Mouse (Mus musculus): ENCODE data around the gene Zfp296. TPM values are rescaled to one million over a fixed set of nuclear protein-coding genes. Genes with fewer than 3 reads are reported as not detected.
"Not testable (repeated sequence)": the region's sequence is repeated elsewhere in the genome, so short reads cannot be mapped to it uniquely, and the experiment has no call there.

Zfp296 gene
- polyA plus RNA-seq, 1 experiment from 2014 or later: 0.10 TPM

DNA sequence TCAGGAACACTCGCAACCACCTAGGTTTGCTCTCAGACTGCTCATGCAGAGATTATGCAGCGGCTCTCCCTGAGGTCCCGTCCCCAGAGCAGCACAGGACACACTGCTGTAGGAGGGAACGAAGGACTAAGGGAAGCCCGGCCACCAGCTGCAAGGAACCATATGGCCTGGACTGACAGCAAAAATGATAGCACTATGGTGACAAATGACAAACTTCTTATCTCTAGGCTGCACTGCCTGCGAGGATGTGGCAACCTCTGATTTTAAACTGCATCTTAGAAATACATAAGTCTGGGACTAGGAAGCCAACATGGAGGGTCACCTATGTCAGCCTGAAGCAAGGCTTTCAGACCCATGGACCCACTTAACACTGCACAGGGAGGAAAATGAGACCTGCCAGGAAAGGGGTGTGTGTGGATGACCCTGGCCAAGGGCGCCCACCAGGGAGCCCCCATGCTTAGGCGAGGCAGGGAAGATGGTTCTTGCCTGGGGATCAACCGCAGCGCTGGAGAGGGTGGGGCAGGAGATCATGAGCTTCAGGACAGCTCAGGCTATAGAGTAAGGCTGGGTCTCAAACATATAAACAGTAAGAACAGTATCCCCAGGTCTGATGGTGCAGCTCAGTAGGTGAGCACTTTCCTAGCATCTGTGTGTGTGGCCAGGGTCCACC is 16.1 kb downstream of the Zfp296 start:
- Histone ChIP-seq H3K4me3 (no peak overlapping the region), H3K9me3 (replicated peaks) (no peaks in the 10 kb centered on the region), H3K27me3 (ENCODE audit: low read depth, poor library complexity, severe bottlenecking) (no peaks in the 10 kb centered on the region), H3K4me1 (no peaks in the 10 kb centered on the region), H3K27ac (replicated peaks) (no peak overlapping the region), H3K36me3 (peaks cover 98% of the 10 kb centered on the region)
- DNase-seq (ENCODE audit: low spot score): no peak
- WGBS: 92% methylated on average over 10 of the region's 10 CpGs

- Histone ChIP-seq H3K9me3 (replicated peaks) (no peaks in the 10 kb centered on the region), H3K36me3 (peaks cover 73% of the 10 kb centered on the region), H3K4me1 (peaks cover 32% of the 10 kb centered on the region), H3K27me3 (ENCODE audit: low read depth, poor library complexity, severe bottlenecking) (no peaks in the 10 kb centered on the region), H3K27ac (replicated peaks) (no peak overlapping the region), H3K4me3 (no peak overlapping the region; the same call in 1 of the 2 replicates)
- DNase-seq (ENCODE audit: low spot score): no peak
- 67% methylated on average over 5 of the region's 5 CpGs for WGBS
Measured at GRCm38 (mm10) chr7:19600562-19600961, 23.5 kb downstream of the Zfp296 start.

DNA sequence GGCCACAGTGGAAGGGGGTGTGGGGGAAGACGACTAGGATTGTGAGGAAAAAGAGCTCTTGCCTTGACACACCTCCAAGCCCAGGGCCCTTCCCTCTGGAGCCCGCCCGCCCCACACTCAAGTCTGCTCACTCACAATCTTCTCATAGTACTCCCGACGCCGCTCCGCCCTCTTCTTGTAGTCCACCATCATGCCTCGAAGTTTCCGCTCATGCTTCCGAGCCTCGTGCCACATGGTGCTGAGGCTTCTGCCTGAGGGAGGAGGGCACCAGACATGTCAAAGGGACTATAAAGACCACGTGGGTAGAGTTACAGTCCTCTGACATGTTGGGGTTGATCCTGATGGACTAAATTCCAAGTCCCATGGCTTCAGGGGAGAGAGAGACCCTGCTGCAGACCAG is 26.0 kb downstream of the Zfp296 start:
- H3K4me3 ChIP-seq: peak overlapping the region; percentile 100
- 88% methylated on average over 12 of the region's 12 CpGs for WGBS

GRCm38 (mm10) chr7:19603849-19604605 is 26.9 kb downstream of the Zfp296 start, which contains the start of gene Clasrp:
Gene Clasrp (minus strand): TSS chr7:19604486.
- peak within 1 kb of the TSS; percentile 95 for H3K27ac ChIP-seq (replicated peaks)
- peak; percentile 95 for DNase-seq (ENCODE audit: low spot score)
- H3K27me3 ChIP-seq (ENCODE audit: low read depth, poor library complexity, severe bottlenecking): no peaks in the 10 kb centered on the region
- peaks cover 40% of the 10 kb centered on the region for H3K36me3 ChIP-seq
- H3K4me3 ChIP-seq: peak within 1 kb of the TSS; percentile 100
- 1% methylated on average over 57 of the region's 57 CpGs for WGBS
- peaks cover 32% of the 10 kb centered on the region for H3K4me1 ChIP-seq
- H3K9me3 ChIP-seq (replicated peaks): no peaks in the 10 kb centered on the region

More for the DNA sequence above, 26.0 kb downstream of the Zfp296 start:
- peaks cover 50% of the 10 kb centered on the region for H3K36me3 ChIP-seq
- no peaks in the 10 kb centered on the region for H3K9me3 ChIP-seq (replicated peaks)
- H3K27me3 ChIP-seq (ENCODE audit: low read depth, poor library complexity, severe bottlenecking): no peaks in the 10 kb centered on the region
- no peak for DNase-seq (ENCODE audit: low spot score)
- no peak overlapping the region for H3K27ac ChIP-seq (replicated peaks)
- peaks cover 32% of the 10 kb centered on the region for H3K4me1 ChIP-seq

GRCm38 (mm10) chr7:19604606-19605214 is 27.6 kb downstream of the Zfp296 start:
- H3K27ac ChIP-seq (replicated peaks): peak overlapping the region; percentile 95
- WGBS: 64% methylated on average over 10 of the region's 10 CpGs

GRCm38 (mm10) chr7:19607291-19607690 is 30.2 kb downstream of the Zfp296 start:
- no peak for DNase-seq (ENCODE audit: low spot score)
- Histone ChIP-seq H3K4me1 (peaks cover 18% of the 10 kb centered on the region), H3K27me3 (ENCODE audit: low read depth, poor library complexity, severe bottlenecking) (no peaks in the 10 kb centered on the region), H3K4me3 (no peak overlapping the region), H3K9me3 (replicated peaks) (no peaks in the 10 kb centered on the region), H3K27ac (replicated peaks) (no peak overlapping the region), H3K36me3 (peaks cover 9% of the 10 kb centered on the region)
- WGBS: 83% methylated on average over 5 of the region's 5 CpGs

More at GRCm38 (mm10) chr7:19604606-19605214, 27.6 kb downstream of the Zfp296 start:
- H3K4me3 ChIP-seq: peak overlapping the region; percentile 100
- H3K4me1 ChIP-seq: peaks cover 32% of the 10 kb centered on the region
- DNase-seq (ENCODE audit: low spot score); H3K27me3 ChIP-seq (ENCODE audit: low read depth, poor library complexity, severe bottlenecking); H3K9me3 ChIP-seq (replicated peaks): not testable (repeated sequence)
- H3K36me3 ChIP-seq: peaks cover 33% of the 10 kb centered on the region

GRCm38 (mm10) chr7:19609641-19610332 is 32.7 kb downstream of the Zfp296 start:
- WGBS: 88% methylated on average over 12 of the region's 12 CpGs
- no peaks in the 10 kb centered on the region for H3K9me3 ChIP-seq (replicated peaks)
- H3K4me3 ChIP-seq: no peak overlapping the region
- no peak overlapping the region for H3K27ac ChIP-seq (replicated peaks)
- H3K4me1 ChIP-seq: no peaks in the 10 kb centered on the region
- DNase-seq (ENCODE audit: low spot score): no peak
- no peaks in the 10 kb centered on the region for H3K36me3 ChIP-seq
- H3K27me3 ChIP-seq (ENCODE audit: low read depth, poor library complexity, severe bottlenecking): no peaks in the 10 kb centered on the region

DNA sequence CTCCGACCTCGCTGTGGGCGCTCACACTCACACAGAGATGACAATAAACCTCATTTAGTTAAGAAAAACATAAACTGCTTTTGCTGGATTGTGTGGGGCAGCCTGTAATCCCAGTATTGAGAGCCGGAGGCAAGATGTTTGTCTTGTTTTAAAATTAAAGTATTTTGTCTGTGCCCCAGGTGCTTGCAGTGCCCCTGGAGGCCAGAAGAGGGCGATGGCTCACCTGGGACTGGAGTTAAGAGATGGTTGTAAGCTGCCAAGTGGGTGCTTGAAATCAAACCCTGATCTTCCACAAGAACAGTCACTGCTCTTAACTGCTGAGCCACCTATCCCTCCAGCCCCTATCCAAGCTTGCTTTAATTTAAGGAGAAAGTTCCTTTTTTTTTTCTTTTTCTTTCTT is 33.9 kb downstream of the Zfp296 start:
- Histone ChIP-seq H3K27me3 (ENCODE audit: low read depth, poor library complexity, severe bottlenecking) (no peaks in the 10 kb centered on the region), H3K27ac (replicated peaks) (no peak overlapping the region), H3K4me3 (no peak overlapping the region), H3K9me3 (replicated peaks) (no peaks in the 10 kb centered on the region), H3K4me1 (no peaks in the 10 kb centered on the region), H3K36me3 (no peaks in the 10 kb centered on the region)
- no peak for DNase-seq (ENCODE audit: low spot score)
- 79% methylated on average over 5 of the region's 5 CpGs for WGBS

DNA sequence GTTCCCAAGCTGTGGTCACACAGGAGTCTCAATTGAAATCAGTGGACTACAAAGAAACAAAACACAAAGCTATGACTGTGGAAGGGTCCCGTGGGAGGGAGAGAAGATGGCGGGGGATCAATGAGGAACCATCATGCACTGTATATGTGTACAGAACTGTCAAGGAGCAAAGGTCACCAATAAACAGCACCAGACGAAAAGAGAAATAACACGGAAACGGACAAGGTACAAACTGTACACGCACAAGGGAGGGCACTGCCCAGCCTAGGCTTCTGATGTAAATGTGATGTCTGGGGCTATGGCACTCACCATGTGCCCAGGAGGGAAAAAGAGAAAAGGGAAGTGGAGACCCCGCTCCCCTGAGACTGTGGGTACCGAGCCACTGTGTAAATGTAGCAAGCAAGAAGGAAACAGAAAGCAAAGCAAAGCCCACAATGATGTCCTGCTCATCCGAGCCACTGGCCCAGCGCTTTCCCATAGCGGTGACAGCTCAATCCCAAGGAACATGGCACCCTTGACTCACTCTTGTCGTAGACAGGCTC is 38.0 kb downstream of the Zfp296 start:
- no peak overlapping the region; the same call in 1 of the 2 replicates for H3K27ac ChIP-seq (replicated peaks)
- H3K4me1 ChIP-seq: peaks cover 8% of the 10 kb centered on the region
- DNase-seq (ENCODE audit: low spot score): no peak
- WGBS: 91% methylated on average over 12 of the region's 12 CpGs
- no peak overlapping the region for H3K4me3 ChIP-seq
- no peaks in the 10 kb centered on the region for H3K9me3 ChIP-seq (replicated peaks)
- H3K27me3 ChIP-seq (ENCODE audit: low read depth, poor library complexity, severe bottlenecking): peaks cover 10% of the 10 kb centered on the region
- no peaks in the 10 kb centered on the region for H3K36me3 ChIP-seq

- H3K4me1 ChIP-seq: peaks cover 8% of the 10 kb centered on the region
- H3K36me3 ChIP-seq: no peaks in the 10 kb centered on the region
- WGBS: 7% methylated on average over 35 of the region's 35 CpGs
- H3K27ac ChIP-seq (replicated peaks): peak overlapping the region; percentile 64
- H3K9me3 ChIP-seq (replicated peaks): no peaks in the 10 kb centered on the region
- peak; percentile 80 for DNase-seq (ENCODE audit: low spot score)
- peaks cover 14% of the 10 kb centered on the region for H3K27me3 ChIP-seq (ENCODE audit: low read depth, poor library complexity, severe bottlenecking)
- H3K4me3 ChIP-seq: peak overlapping the region; percentile 48
Measured at GRCm38 (mm10) chr7:19619004-19619801, 42.1 kb downstream of the Zfp296 start.

GRCm38 (mm10) chr7:19620811-19621210 is 43.7 kb downstream of the Zfp296 start:
- H3K9me3 ChIP-seq (replicated peaks): no peaks in the 10 kb centered on the region
- H3K4me3 ChIP-seq: no peak overlapping the region
- WGBS: 92% methylated on average over 7 of the region's 7 CpGs
- no peaks in the 10 kb centered on the region for H3K36me3 ChIP-seq
- peaks cover 8% of the 10 kb centered on the region for H3K4me1 ChIP-seq
- no peak for DNase-seq (ENCODE audit: low spot score)
- peaks cover 14% of the 10 kb centered on the region for H3K27me3 ChIP-seq (ENCODE audit: low read depth, poor library complexity, severe bottlenecking)
- H3K27ac ChIP-seq (replicated peaks): no peak overlapping the region
